Mouse (Mus musculus) erythroblast, embryonic 14.5 days (primary cell): ENCODE results near the gene Phactr4.

Experiments used
- GATA1 ChIP-seq: IDR thresholded peaks from 2 replicates; pipeline ENCODE4 v1.6.1; 2012; ENCODE audit warnings: low read length, inconsistent platforms, mixed read lengths
- TAL1 ChIP-seq: IDR thresholded peaks from 3 replicates; pipeline ENCODE4 v1.6.1; 2012; ENCODE audit warnings: low read length, inconsistent platforms, mixed read lengths

DNA sequence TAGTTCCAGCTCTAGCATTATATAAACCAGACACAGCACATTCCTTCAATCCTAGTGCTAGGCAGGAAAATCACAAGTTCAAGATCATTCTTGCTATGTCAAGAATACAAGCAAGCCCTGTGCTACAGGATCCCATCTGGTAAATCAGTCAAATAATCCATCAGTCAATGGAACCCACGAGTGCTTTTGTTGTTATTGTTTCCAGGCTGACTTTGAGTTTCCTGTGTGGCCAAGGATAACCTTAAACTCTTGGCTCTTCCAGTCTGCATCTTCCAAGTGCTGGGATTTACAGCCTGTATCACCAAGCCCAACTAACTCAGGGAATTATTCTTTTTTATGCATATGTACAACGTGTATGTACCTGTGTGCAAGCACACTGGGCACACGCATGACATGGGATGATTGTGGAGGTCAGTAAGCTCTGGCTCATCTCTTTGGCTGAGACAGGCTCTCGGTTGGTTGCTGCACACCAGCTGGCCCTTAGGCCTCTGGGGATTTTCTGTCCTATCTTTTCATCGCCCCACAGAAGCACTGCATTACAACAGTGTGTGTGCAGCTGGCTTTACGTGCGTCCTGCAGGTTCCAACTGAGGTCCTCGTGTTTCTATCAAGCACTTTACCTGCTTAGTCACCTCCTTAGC is 36.4 kb downstream of the Phactr4 start:
- no peak for TF ChIP-seq TAL1
- TF ChIP-seq GATA1 = no peak
